Mouse (Mus musculus) kidney, embryonic 14.5 days (tissue): ENCODE results near the gene Skiv2l. TPM values are rescaled to one million over a fixed set of nuclear protein-coding genes. Genes with fewer than 3 reads are reported as not detected.
"Not testable (repeated sequence)": the region's sequence is repeated elsewhere in the genome, so short reads cannot be mapped to it uniquely, and the experiment has no call there.

Experiments used
- ATAC-seq: fragments of 200-750 bp; cut with Nextera tagmentation; 2 replicates; pipeline ENCODE4 v1.8.0; 2017; ENCODE audit warnings: moderate number of reproducible peaks, mild to moderate bottlenecking, moderate TSS enrichment, moderate library complexity; ENCODE audit not compliant: low FRiP score, low TSS enrichment
- H3K27ac ChIP-seq: fragments of 300-500 bp; sonication (generic); 2 replicates; pipeline ENCODE4 v1.5.1; 2014; ENCODE audit warnings: low read depth, mild to moderate bottlenecking, low read length, moderate library complexity, mixed read lengths
- H3K27me3 ChIP-seq: fragments of 300-500 bp; sonication (generic); 2 replicates; pipeline ENCODE4 v1.6.1; 2014; ENCODE audit warnings: mild to moderate bottlenecking, low read length; ENCODE audit not compliant: control insufficient read depth, insufficient read depth
- H3K36me3 ChIP-seq: fragments of 300-500 bp; sonication (generic); 2 replicates; pipeline ENCODE4 v1.6.1; 2014; ENCODE audit warnings: low read length, mixed read lengths; ENCODE audit not compliant: control insufficient read depth, insufficient read depth
- H3K4me1 ChIP-seq: fragments of 300-500 bp; sonication (generic); 2 replicates; pipeline ENCODE4 v1.6.1; 2014; ENCODE audit warnings: low read length, mixed read lengths; ENCODE audit not compliant: control insufficient read depth, insufficient read depth
- H3K4me2 ChIP-seq: fragments of 300-500 bp; sonication (generic); replicated peaks from 2 replicates; pipeline ENCODE4 v1.6.1; 2014; ENCODE audit warnings: low read depth, mild to moderate bottlenecking, low read length
- H3K4me3 ChIP-seq: fragments of 300-500 bp; sonication (generic); 2 replicates; pipeline ENCODE4 v1.5.1; 2014; ENCODE audit warnings: mild to moderate bottlenecking, low read length
- H3K9ac ChIP-seq: fragments of 300-500 bp; sonication (generic); 2 replicates; pipeline ENCODE4 v1.6.1; 2014; ENCODE audit warnings: low read depth, mild to moderate bottlenecking, low read length, moderate library complexity
- H3K9me3 ChIP-seq: fragments of 300-500 bp; sonication (generic); 2 replicates; pipeline ENCODE4 v1.6.1; 2016; ENCODE audit warnings: low read length; ENCODE audit not compliant: control insufficient read depth
- WGBS: fragments of 180-500 bp; shearing (Covaris S2); extraction: QIAGEN DNeasy Blood & Tissue Kit; methylation state at CpG from one replicate; pipeline ENCODE4 v1.1.7; 2014; 5-methylcytosine and 5-hydroxymethylcytosine counted together
- polyA plus RNA-seq: library from polyadenylated mRNA; unstranded; fragments of >200 nt; fragmentation: Nextera tagmentation; extraction: Ambion mirVana; gene quantifications from 2 replicates; pipeline ENCODE4 v1.2.1, GENCODE M21; 2014

Skiv2l gene
- polyA plus RNA-seq, 1 experiment from 2014 or later, result 45.9 TPM

GRCm38 (mm10) chr17:34838785-34839184 is 11.2 kb downstream of the Skiv2l start:
- H3K4me2 ChIP-seq, result no peak overlapping the region
- H3K36me3 ChIP-seq, result peaks cover 45% of the 10 kb centered on the region
- no peak for ATAC-seq
- 90% methylated on average over 7 of the region's 7 CpGs for WGBS
- H3K4me3 ChIP-seq, result no peak overlapping the region
- H3K27ac ChIP-seq, result no peak overlapping the region
- no peaks in the 10 kb centered on the region for H3K27me3 ChIP-seq
- H3K9me3 ChIP-seq, result no peaks in the 10 kb centered on the region
- H3K9ac ChIP-seq, result no peak overlapping the region
- peaks cover 16% of the 10 kb centered on the region for H3K4me1 ChIP-seq

GRCm38 (mm10) chr17:34837464-34838324 is 12.3 kb downstream of the Skiv2l start:
- Histone ChIP-seq H3K27me3 (no peaks in the 10 kb centered on the region), H3K36me3 (peaks cover 41% of the 10 kb centered on the region), H3K9ac (peak overlapping the region; percentile 61), H3K9me3 (no peaks in the 10 kb centered on the region), H3K4me2 (peak overlapping the region; percentile 96), H3K4me3 (peak overlapping the region; percentile 88), H3K27ac (0 out of 2 replicates have a peak overlapping the region, but pooled peaks have one; percentile 20), H3K4me1 (peaks cover 16% of the 10 kb centered on the region)
- 24% methylated on average over 43 of the region's 43 CpGs for WGBS
- peak; percentile 8 for ATAC-seq

GRCm38 (mm10) chr17:34836856-34837221 is 13.2 kb downstream of the Skiv2l start, which contains the start of the genes Stk19 and Dxo:
Gene Stk19 (minus strand): TSS chr17:34836945.
Gene Dxo (plus strand): TSS chr17:34837019.
- peaks cover 32% of the 10 kb centered on the region for H3K36me3 ChIP-seq
- WGBS, result under 1% methylated on average over 40 of the region's 40 CpGs

GRCm38 (mm10) chr17:34836155-34836855 is 13.7 kb downstream of the Skiv2l start:
- H3K27ac ChIP-seq, result no peak overlapping the region
- peaks cover 29% of the 10 kb centered on the region for H3K36me3 ChIP-seq
- peak; percentile 79 for ATAC-seq

More at GRCm38 (mm10) chr17:34836856-34837221, 13.2 kb downstream of the Skiv2l start, which contains the start of the genes Stk19 and Dxo:
- no peaks in the 10 kb centered on the region for H3K9me3 ChIP-seq
- ATAC-seq, result peak; percentile 94
- peak within 1 kb of the TSS; percentile 20; the same call in 1 of the 2 replicates for H3K27ac ChIP-seq
- H3K27me3 ChIP-seq, result no peaks in the 10 kb centered on the region
- peak within 1 kb of the TSS; percentile 61 for H3K9ac ChIP-seq
- peak within 1 kb of the TSS; percentile 96 for H3K4me2 ChIP-seq
- H3K4me3 ChIP-seq, result peak within 1 kb of the TSS; percentile 88
- H3K4me1 ChIP-seq, result peaks cover 16% of the 10 kb centered on the region

GRCm38 (mm10) chr17:34830776-34831175 is 19.2 kb downstream of the Skiv2l start:
- WGBS, result 91% methylated on average over 1 of the region's 1 CpGs
- H3K4me1 ChIP-seq, H3K4me2 ChIP-seq, ATAC-seq, H3K9me3 ChIP-seq, H3K27me3 ChIP-seq, H3K9ac ChIP-seq, H3K4me3 ChIP-seq, H3K27ac ChIP-seq: not testable (repeated sequence)
- H3K36me3 ChIP-seq, result peaks cover 32% of the 10 kb centered on the region; the same call in 1 of the 2 replicates

More at GRCm38 (mm10) chr17:34836155-34836855, 13.7 kb downstream of the Skiv2l start:
- Histone ChIP-seq H3K9me3 (no peaks in the 10 kb centered on the region), H3K4me1 (peaks cover 16% of the 10 kb centered on the region), H3K4me3 (peak overlapping the region; percentile 88), H3K4me2 (peak overlapping the region; percentile 96), H3K9ac (peak overlapping the region; percentile 61), H3K27me3 (no peaks in the 10 kb centered on the region)
- 5% methylated on average over 43 of the region's 48 CpGs for WGBS

GRCm38 (mm10) chr17:34814818-34815370 is 35.1 kb downstream of the Skiv2l start:
- Histone ChIP-seq H3K27ac (no peak overlapping the region), H3K4me1 (no peaks in the 10 kb centered on the region), H3K27me3 (no peaks in the 10 kb centered on the region), H3K4me2 (no peak overlapping the region), H3K4me3 (no peak overlapping the region), H3K36me3 (no peaks in the 10 kb centered on the region), H3K9me3 (no peaks in the 10 kb centered on the region), H3K9ac (no peak overlapping the region)
- WGBS, result 74% methylated on average over 7 of the region's 7 CpGs
- ATAC-seq, result no peak

- not testable (repeated sequence) for H3K27me3 ChIP-seq, H3K9ac ChIP-seq, H3K4me1 ChIP-seq, H3K36me3 ChIP-seq, H3K9me3 ChIP-seq, H3K27ac ChIP-seq, H3K4me3 ChIP-seq, H3K4me2 ChIP-seq, ATAC-seq
- 70% methylated on average over 12 of the region's 12 CpGs for WGBS
Measured at GRCm38 (mm10) chr17:34813747-34814146, 36.3 kb downstream of the Skiv2l start.

GRCm38 (mm10) chr17:34811275-34811674 is 38.7 kb downstream of the Skiv2l start:
- Histone ChIP-seq H3K9me3 (no peaks in the 10 kb centered on the region), H3K4me3 (no peak overlapping the region), H3K27me3 (no peaks in the 10 kb centered on the region), H3K27ac (no peak overlapping the region), H3K4me1 (no peaks in the 10 kb centered on the region), H3K36me3 (no peaks in the 10 kb centered on the region), H3K4me2 (no peak overlapping the region), H3K9ac (no peak overlapping the region)
- whole genome bisulfite sequencing, result 70% methylated on average over 15 of the region's 15 CpGs
- ATAC-seq, result no peak
